Mouse (Mus musculus) liver, adult 10 weeks (tissue): ENCODE data around the gene Dbnl. TPM values are rescaled to one million over a fixed set of nuclear protein-coding genes. Genes with fewer than 3 reads are reported as not detected.

Experiments used
- polyA plus RNA-seq: library from polyadenylated mRNA; stranded (reverse); fragments of 350-450 nt; fragmentation: Illumina TruSeq; extraction: RNeasy Lipid Tissue Mini Kit (QIAGEN cat#74804); gene quantifications from one replicate; pipeline ENCODE4 v1.2.3, GENCODE M21; 2014; ENCODE audit warnings: low read depth, low replicate concordance

Gene Dbnl
- polyA plus RNA-seq: 2.3 TPM

GRCm38 (mm10) chr11:5788056-5789014 lies at the start of gene Dbnl:
Gene Dbnl, plus strand, starts transcription at chr11:5788488.

DNA sequence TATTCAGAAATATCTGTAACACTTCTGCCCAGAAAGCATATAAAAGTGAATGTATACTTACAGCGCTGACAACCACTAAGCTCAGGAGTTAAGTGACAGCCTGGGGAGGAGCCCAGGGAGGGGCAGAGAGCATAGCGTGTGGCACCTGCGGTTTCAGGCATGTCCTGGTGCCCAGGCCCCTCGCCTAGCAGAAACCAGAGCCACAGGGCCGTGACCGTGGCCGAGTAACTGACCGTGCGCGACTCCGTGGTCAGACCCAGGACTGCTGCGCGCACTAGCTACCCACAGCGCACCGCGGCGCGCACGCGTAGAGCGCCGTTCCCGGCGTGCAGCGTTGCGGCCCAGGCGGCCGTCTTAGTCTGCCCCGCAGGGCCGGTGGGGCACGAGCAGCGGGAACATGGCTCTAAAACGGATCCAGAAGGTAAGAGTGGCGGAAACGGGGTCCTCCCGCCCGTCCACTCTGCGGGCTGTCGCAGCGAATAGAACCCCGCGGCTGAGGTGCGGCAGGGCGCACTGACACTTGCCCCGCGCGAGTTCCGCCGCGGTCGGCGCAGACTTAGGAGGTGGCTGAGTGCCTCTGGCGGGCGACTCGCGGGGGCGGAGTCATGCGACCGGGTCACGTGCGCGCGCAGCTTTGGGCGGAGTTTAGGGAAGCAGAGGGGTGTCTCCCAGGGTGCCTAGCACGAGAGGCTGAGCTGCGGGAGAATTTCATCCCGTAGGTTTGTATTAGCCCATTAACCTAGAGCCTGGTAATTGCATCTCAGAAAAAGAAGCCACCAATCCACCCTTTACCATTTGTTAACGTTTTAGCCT lies 26.3 kb upstream of the Dbnl start, which contains the start of gene Urgcp:
TSS of gene Urgcp (minus strand) at position 557 of the 813 bp plus-strand sequence.

DNA sequence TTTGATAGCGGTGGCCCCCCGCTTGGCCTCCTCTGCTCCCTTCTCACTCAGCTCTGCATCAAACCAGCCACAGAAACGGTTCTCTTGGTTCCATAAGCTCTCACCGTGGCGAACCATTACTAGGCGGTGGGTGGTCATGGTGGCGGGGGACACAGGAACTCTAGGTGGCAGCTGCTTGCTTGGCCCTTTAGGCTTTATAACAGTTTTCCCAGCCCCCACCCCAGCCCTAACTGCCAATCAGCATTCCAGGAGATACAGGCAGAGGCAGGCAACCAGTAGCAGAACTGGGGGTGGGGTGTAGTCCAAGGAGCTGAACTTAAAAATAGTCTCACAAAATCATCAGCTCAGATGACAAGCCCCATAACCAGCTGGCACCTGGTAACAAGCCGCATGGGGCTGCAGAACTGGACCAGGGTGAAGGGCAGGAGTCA lies 15.3 kb downstream of the Dbnl start, which contains the start of gene Pgam2:
TSS of gene Pgam2 (minus strand) at position 183 of the 431 bp plus-strand sequence.

DNA sequence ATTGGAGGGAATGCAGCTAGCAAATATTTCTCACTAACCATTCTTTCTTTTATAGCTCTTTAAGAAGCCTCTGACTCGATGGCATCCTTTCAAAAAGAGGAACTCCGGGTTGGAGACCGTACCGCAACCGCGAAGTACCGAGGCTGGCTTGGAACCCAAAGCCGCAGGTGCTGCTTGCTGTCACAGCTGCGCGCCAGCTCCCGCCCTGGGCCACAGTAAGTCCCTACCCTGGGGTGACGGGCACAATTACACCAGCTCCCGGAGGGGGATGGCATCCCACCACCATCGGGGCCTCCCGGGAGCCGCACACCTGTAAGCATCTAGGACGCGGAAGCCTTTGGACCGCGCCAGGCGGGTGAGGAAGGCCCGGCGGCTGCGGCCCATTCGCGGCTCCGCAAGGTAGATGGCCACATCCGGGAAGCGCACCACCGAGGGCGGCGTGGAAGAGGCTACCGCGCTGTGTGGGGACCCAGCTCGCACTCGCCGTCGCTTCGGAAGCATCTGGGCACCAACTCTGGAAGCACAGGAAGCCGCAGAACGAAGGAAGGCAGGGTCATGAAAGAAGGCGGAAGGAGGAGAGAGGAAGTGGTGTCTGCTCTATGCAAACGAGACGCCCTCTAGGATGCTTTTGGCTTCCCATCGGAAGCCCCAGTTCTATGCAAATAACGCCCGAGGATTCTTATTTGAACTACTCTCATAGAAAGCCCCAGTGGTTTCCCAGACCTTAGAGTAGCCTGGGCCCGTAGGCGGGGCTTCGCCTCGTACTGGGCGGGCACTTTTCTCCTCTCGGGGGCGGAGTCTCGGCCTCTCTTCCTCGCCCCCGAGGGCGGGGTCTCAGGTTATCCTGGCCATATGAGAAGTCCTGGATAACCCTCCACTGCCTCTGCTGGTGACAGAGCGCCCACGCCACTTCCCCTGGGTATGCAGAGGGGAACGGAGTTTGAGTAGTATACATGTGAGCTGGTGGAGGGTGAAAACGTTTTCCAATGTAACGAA lies 49.3 kb downstream of the Dbnl start, which contains the start of gene Polm:
TSS of gene Polm (minus strand) at position 766 of the 996 bp plus-strand sequence.

Other genes with a start within 250 kb of the Dbnl start
- 21.5 TPM for gene Ccdc117, start 246.3 kb upstream of the Dbnl start, polyA plus RNA-seq
- not detected for gene Ankrd36, start 218.8 kb upstream of the Dbnl start, polyA plus RNA-seq
- 11.5 TPM for gene Mrps24, start 72.8 kb upstream of the Dbnl start, polyA plus RNA-seq
- gene Urgcp, start 26.1 kb upstream of the Dbnl start, polyA plus RNA-seq: 2.7 TPM
- gene Pgam2, start 15.2 kb downstream of the Dbnl start, polyA plus RNA-seq: not detected
- 0.77 TPM for gene Polm, start 49.5 kb downstream of the Dbnl start, polyA plus RNA-seq
- 0.21 TPM for gene Aebp1, start 73.5 kb downstream of the Dbnl start, polyA plus RNA-seq
- gene Pold2, start 89.8 kb downstream of the Dbnl start, polyA plus RNA-seq: 0.66 TPM
- not detected for gene Myl7, start 110.3 kb downstream of the Dbnl start, polyA plus RNA-seq
- gene Gck, start 161.6 kb downstream of the Dbnl start, polyA plus RNA-seq: 7.1 TPM
- gene Ykt6, start 167.2 kb downstream of the Dbnl start, polyA plus RNA-seq: 30.6 TPM